ENCODE assay signal across 8 mouse cellular contexts in the genomic region with DNA sequence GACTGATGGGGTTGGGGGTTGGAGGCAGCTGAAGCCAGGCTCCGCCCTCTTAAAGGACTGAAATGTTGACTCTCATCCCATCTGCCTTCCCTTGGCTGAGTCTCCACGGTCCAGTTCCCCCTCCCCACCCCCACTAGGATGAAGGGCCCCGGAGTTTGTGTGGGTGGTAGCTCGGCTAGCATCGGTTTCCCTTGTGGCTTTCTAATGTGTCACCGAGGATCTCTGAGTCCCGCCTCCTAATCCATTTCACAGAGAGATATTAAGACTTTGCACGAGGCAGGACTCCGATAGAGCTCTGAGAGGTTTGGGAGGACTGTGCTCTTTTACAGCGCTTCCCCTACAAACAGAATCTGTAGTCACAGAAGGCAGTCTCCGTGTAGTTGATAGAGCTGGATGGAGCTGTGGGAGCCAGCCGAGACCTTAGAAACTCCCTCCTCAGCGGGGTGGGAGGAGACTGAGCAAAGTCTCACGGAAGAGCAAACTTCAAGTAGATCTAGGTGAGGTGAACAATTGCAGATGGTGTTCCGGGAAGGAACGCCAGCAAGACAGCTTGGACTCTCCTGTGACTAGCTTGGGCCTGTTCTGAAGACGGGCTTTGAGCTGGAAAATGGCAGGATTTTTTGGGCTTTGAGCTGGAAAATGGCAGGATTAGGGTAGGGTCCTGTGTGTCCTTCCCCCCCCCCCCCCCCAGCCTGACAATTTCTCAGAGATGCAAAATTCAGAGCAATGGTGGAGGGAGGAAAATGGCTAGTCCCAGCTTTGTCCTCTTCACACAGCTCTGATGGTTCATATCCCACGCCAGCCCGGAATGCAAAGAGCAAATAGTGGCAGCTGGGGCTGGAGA. TPM values are rescaled to one million over a fixed set of nuclear protein-coding genes. Genes with fewer than 3 reads are reported as not detected.
A peak's percentile ranks its signal among the peaks of the same experiment; 100 is the strongest.
DNase-seq lines count a peak whose midpoint lies in the region; ATAC-seq and TF ChIP-seq lines count a peak whose summit lies in the region.

TSS of gene Ddr1 (minus strand) at position 1 of the 844 bp plus-strand sequence.

- H3K9me3 ChIP-seq in ES-Bruce4 (replicated peaks; ENCODE audit: control insufficient read depth, insufficient read depth, low read length, poor library complexity, severe bottlenecking), result no peaks in the 10 kb centered on the region
- no peaks in the 10 kb centered on the region for H3K9me3 ChIP-seq in embryonic facial prominence, embryonic 10.5 days
- no peaks in the 10 kb centered on the region for H3K9me3 ChIP-seq in heart, embryonic 10.5 days
- no peaks in the 10 kb centered on the region for H3K9me3 ChIP-seq in limb, embryonic 15.5 days
- H3K9me3 ChIP-seq in neural tube, embryonic 15.5 days (replicated peaks), result no peaks in the 10 kb centered on the region

- H3K9ac ChIP-seq in ES-Bruce4 (ENCODE audit: low read depth, poor library complexity, severe bottlenecking), result peak within 1 kb of the TSS; percentile 36
- 0 out of 2 replicates have a peak within 1 kb of the TSS, but pooled peaks have one; percentile 4 for H3K9ac ChIP-seq in limb, embryonic 15.5 days
- H3K9ac ChIP-seq in neural tube, embryonic 15.5 days (replicated peaks), result peak within 1 kb of the TSS; percentile 57

- TF ChIP-seq POLR2A in ES-Bruce4 (IDR thresholded peaks at IDR 0.05; ENCODE audit: insufficient read depth, low read length), result no peak

- no peak for ATAC-seq in limb, embryonic 15.5 days (ENCODE audit: insufficient number of reproducible peaks, low FRiP score, low TSS enrichment, low read depth)
- ATAC-seq in neural tube, embryonic 15.5 days (ENCODE audit: low FRiP score), result peak; percentile 40; the same call in 1 of the 2 replicates

- no peaks in the 10 kb centered on the region for H3K36me3 ChIP-seq in ES-Bruce4 (ENCODE audit: control insufficient read depth, insufficient read depth, low read length, poor library complexity, severe bottlenecking)
- H3K36me3 ChIP-seq in embryonic facial prominence, embryonic 10.5 days (replicated peaks), result no peaks in the 10 kb centered on the region
- no peaks in the 10 kb centered on the region for H3K36me3 ChIP-seq in heart, embryonic 10.5 days
- no peaks in the 10 kb centered on the region for H3K36me3 ChIP-seq in limb, embryonic 15.5 days
- no peaks in the 10 kb centered on the region for H3K36me3 ChIP-seq in neural tube, embryonic 15.5 days

- 8% methylated on average over 19 of the region's 19 CpGs for WGBS in embryonic facial prominence, embryonic 10.5 days
- 10% methylated on average over 19 of the region's 19 CpGs for WGBS in heart, embryonic 10.5 days
- 12% methylated on average over 19 of the region's 19 CpGs for WGBS in limb, embryonic 15.5 days
- WGBS in neural tube, embryonic 15.5 days, result 5% methylated on average over 19 of the region's 19 CpGs

- H3K4me1 ChIP-seq in ES-Bruce4 (ENCODE audit: control insufficient read depth, insufficient read depth, low read length), result peaks cover 3% of the 10 kb centered on the region
- H3K4me1 ChIP-seq in embryonic facial prominence, embryonic 10.5 days, result peaks cover 64% of the 10 kb centered on the region
- peaks cover 70% of the 10 kb centered on the region for H3K4me1 ChIP-seq in heart, embryonic 10.5 days
- peaks cover 51% of the 10 kb centered on the region for H3K4me1 ChIP-seq in limb, embryonic 15.5 days
- peaks cover 45% of the 10 kb centered on the region for H3K4me1 ChIP-seq in neural tube, embryonic 15.5 days

- no peaks in the 10 kb centered on the region for H3K27me3 ChIP-seq in ES-Bruce4 (ENCODE audit: control insufficient read depth, insufficient read depth, low read length, poor library complexity, severe bottlenecking)
- H3K27me3 ChIP-seq in embryonic facial prominence, embryonic 10.5 days (replicated peaks; ENCODE audit: low read depth, poor library complexity, severe bottlenecking), result peaks cover 54% of the 10 kb centered on the region
- H3K27me3 ChIP-seq in heart, embryonic 10.5 days (ENCODE audit: insufficient read depth, poor library complexity, severe bottlenecking), result peaks cover 33% of the 10 kb centered on the region
- no peaks in the 10 kb centered on the region for H3K27me3 ChIP-seq in limb, embryonic 15.5 days
- H3K27me3 ChIP-seq in neural tube, embryonic 15.5 days (replicated peaks), result no peaks in the 10 kb centered on the region

- peak within 1 kb of the TSS; percentile 24 for H3K4me3 ChIP-seq in ES-Bruce4 (ENCODE audit: low read depth, low read length)
- peak within 1 kb of the TSS; percentile 82 for H3K4me3 ChIP-seq in embryonic facial prominence, embryonic 10.5 days
- H3K4me3 ChIP-seq in heart, embryonic 10.5 days, result peak within 1 kb of the TSS; percentile 87
- H3K4me3 ChIP-seq in limb, embryonic 15.5 days, result peak within 1 kb of the TSS; percentile 33
- H3K4me3 ChIP-seq in neural tube, embryonic 15.5 days (replicated peaks), result peak within 1 kb of the TSS; percentile 68

- no peak for TF ChIP-seq CTCF in ES-Bruce4 (IDR thresholded peaks at IDR 0.05; ENCODE audit: low read depth, low read length)

- peak within 1 kb of the TSS; percentile 33 for H3K27ac ChIP-seq in ES-Bruce4 (ENCODE audit: insufficient read depth, low read length)
- H3K27ac ChIP-seq in embryonic facial prominence, embryonic 10.5 days (replicated peaks), result peak within 1 kb of the TSS; percentile 91
- peak within 1 kb of the TSS; percentile 96 for H3K27ac ChIP-seq in heart, embryonic 10.5 days
- H3K27ac ChIP-seq in limb, embryonic 15.5 days, result peak within 1 kb of the TSS; percentile 75
- H3K27ac ChIP-seq in neural tube, embryonic 15.5 days (replicated peaks), result peak within 1 kb of the TSS; percentile 91

- peak within 1 kb of the TSS; percentile 54 for H3K4me2 ChIP-seq in limb, embryonic 15.5 days
- peak within 1 kb of the TSS; percentile 83 for H3K4me2 ChIP-seq in neural tube, embryonic 15.5 days

- DNase-seq in 416B (ENCODE audit: low read depth), result peak; percentile 42
- peak; percentile 66 for DNase-seq in embryonic facial prominence, embryonic 10.5 days (ENCODE audit: low spot score)
- DNase-seq in heart, embryonic 10.5 days (ENCODE audit: low spot score), result no peak
- peak; percentile 79 to 83 for DNase-seq in kidney, adult 8-10 months
- DNase-seq in spleen, postnatal 4 days (ENCODE audit: low spot score in 2 of 2), result no peak

- TF ChIP-seq EP300 in ES-Bruce4 (IDR thresholded peaks at IDR 0.05; ENCODE audit: insufficient read depth, low read depth, low read length), result no peak

RNA-seq across cellular contexts. Expression of gene Ddr1, which starts in this region (rescaled TPM):
- 59.8 and 61.6 TPM in 2 replicates for polyA plus RNA-seq in ES-Bruce4 (2011; ENCODE audit: insufficient read depth, insufficient read length, low read depth, missing spikeins)
- 49.1 and 65.3 TPM in 2 replicates for polyA plus RNA-seq in embryonic facial prominence, embryonic 10.5 days (2016; fragmentation: Nextera tagmentation; extraction: Ambion mirVana)
- polyA plus RNA-seq in heart, embryonic 10.5 days (2016; fragmentation: Nextera tagmentation; extraction: Ambion mirVana), result 109 and 158 TPM in 2 replicates
- 81.7 and 85.2 TPM in 2 replicates for polyA plus RNA-seq in limb, embryonic 15.5 days (2015; fragmentation: Nextera tagmentation; extraction: Ambion mirVana)
- polyA plus RNA-seq in neural tube, embryonic 15.5 days (2015; fragmentation: Nextera tagmentation; extraction: Ambion mirVana), result 73.8 and 76.4 TPM in 2 replicates

Comparison
In these comparisons a context has a peak if more than half of its experiments do, and no peak if none do; other contexts are left out.
1. DNase-seq: peak in 416B (single experiment), embryonic facial prominence, embryonic 10.5 days (single experiment) and kidney, adult 8-10 months (2 of 2); none in heart, embryonic 10.5 days (single experiment) and spleen, postnatal 4 days (0 of 2).
2. H3K27ac ChIP-seq: peak in every context shown above with its lines; median percentile 96 in heart, embryonic 10.5 days; 91 in embryonic facial prominence, embryonic 10.5 days; 91 in neural tube, embryonic 15.5 days; 75 in limb, embryonic 15.5 days; 33 in ES-Bruce4.
3. H3K4me3 ChIP-seq: peak in every context shown above with its lines; median percentile 87 in heart, embryonic 10.5 days; 82 in embryonic facial prominence, embryonic 10.5 days; 68 in neural tube, embryonic 15.5 days; 33 in limb, embryonic 15.5 days; 24 in ES-Bruce4.
4. H3K9ac ChIP-seq: peak in every context shown above with its lines; median percentile 57 in neural tube, embryonic 15.5 days; 36 in ES-Bruce4; 4 in limb, embryonic 15.5 days.